Mouse (Mus musculus) heart, adult 2 months (tissue): ENCODE results near the gene Odf3l2. TPM values are rescaled to one million over a fixed set of nuclear protein-coding genes. Genes with fewer than 3 reads are reported as not detected.
A peak's percentile ranks its signal among the peaks of the same experiment; 100 is the strongest.

Source experiments
- DNase-seq, 2 experiments: peaks; one replicate each; pipeline ENCODE4 v3.0.0; 2021
- H3K27ac ChIP-seq: fragments of 200-600 bp; 2 replicates; pipeline ENCODE4 v1.8.1; 2022
- H3K27me3 ChIP-seq: fragments of 200-500 bp; 2 replicates; pipeline ENCODE4 v1.6.1; 2012; ENCODE audit warnings: mild to moderate bottlenecking, low read length, inconsistent platforms, mixed read lengths; ENCODE audit not compliant: control insufficient read depth, insufficient read depth
- H3K36me3 ChIP-seq: fragments of 200-500 bp; 2 replicates; pipeline ENCODE4 v1.6.1; 2012; ENCODE audit warnings: low read length, inconsistent platforms; ENCODE audit not compliant: control insufficient read depth, insufficient read depth
- H3K4me1 ChIP-seq: fragments of 200-500 bp; 2 replicates; pipeline ENCODE4 v1.6.1; 2011; ENCODE audit warnings: low read length; ENCODE audit not compliant: control insufficient read depth, insufficient read depth
- H3K4me3 ChIP-seq: fragments of 200-600 bp; 2 replicates; pipeline ENCODE4 v1.8.1; 2022
- H3K79me2 ChIP-seq: fragments of 200-500 bp; replicated peaks from 2 replicates; pipeline ENCODE4 v1.6.1; 2012; ENCODE audit warnings: mild to moderate bottlenecking, inconsistent platforms, low read length, moderate library complexity, mixed read lengths; ENCODE audit not compliant: control insufficient read depth, insufficient read depth
- H3K9ac ChIP-seq: fragments of 200-500 bp; 2 replicates; pipeline ENCODE4 v1.6.1; 2012; ENCODE audit warnings: low read depth, mild to moderate bottlenecking, control low read depth, inconsistent platforms, low read length, mixed read lengths
- CTCF ChIP-seq: fragments of 200-600 bp; IDR thresholded peaks from 2 replicates; pipeline ENCODE4 v1.8.1; 2022; ENCODE audit warnings: antibody characterized with exemption, mild to moderate bottlenecking, moderate library complexity
- EP300 ChIP-seq: fragments of 200-500 bp; IDR thresholded peaks from 2 replicates; pipeline ENCODE4 v1.6.1; 2011; ENCODE audit warnings: low read depth, low read length, control low read depth; ENCODE audit not compliant: insufficient read depth
- POLR2A ChIP-seq: fragments of 200-500 bp; IDR thresholded peaks from 2 replicates; pipeline ENCODE4 v1.6.1; 2011; ENCODE audit warnings: mild to moderate bottlenecking, low read depth, low read length, control low read depth; ENCODE audit not compliant: insufficient read depth
- WGBS: fragments of 180-500 bp; shearing (Covaris S2); methylation state at CpG from one replicate; pipeline ENCODE4 v1.1.7; 2018; 5-methylcytosine and 5-hydroxymethylcytosine counted together
- intact Hi-C: fragments of 180-260 bp; cut with DNase I; formaldehyde crosslinking; loops from one replicate; pipeline ENCODE4 v1.15.1; 2025
- polyA plus RNA-seq: library from polyadenylated mRNA; depleted of rRNA; stranded (reverse); fragments of >200 nt; gene quantifications from 2 replicates; pipeline ENCODE4 v1.2.3, GENCODE M21; 2012
- total RNA-seq, 2 experiments: library from RNA; stranded (reverse); gene quantifications; 2 replicates each; pipeline ENCODE4 v1.2.3; 2021

The Odf3l2 gene
- total and polyA plus RNA-seq, 3 experiments: not detected

GRCm38 (mm10) chr10:79682916-79683582, 37.5 kb upstream of the Odf3l2 start:
- WGBS: 2% methylated on average over 10 of the region's 10 CpGs
- H3K27ac ChIP-seq: peak overlapping the region; percentile 87
- peak; percentile 70 to 76 for DNase-seq
- H3K79me2 ChIP-seq: peaks cover 4% of the 10 kb centered on the region; the same call in 1 of the 2 replicates
- H3K9ac ChIP-seq: peak overlapping the region; percentile 82
- TF ChIP-seq POLR2A (0 out of 2 replicates have a peak, but pooled peaks have one; percentile 36), EP300 (no peak), CTCF (peak; percentile 56)
- H3K4me1 ChIP-seq: peaks cover 25% of the 10 kb centered on the region
- intact Hi-C loops: no loop called here
- H3K27me3 ChIP-seq: no peaks in the 10 kb centered on the region
- peak overlapping the region; percentile 87 for H3K4me3 ChIP-seq
- H3K36me3 ChIP-seq: peaks cover 16% of the 10 kb centered on the region

- WGBS: under 1% methylated on average over 10 of the region's 10 CpGs
- Histone ChIP-seq H3K4me3 (peak overlapping the region; percentile 87), H3K4me1 (peaks cover 23% of the 10 kb centered on the region), H3K27ac (peak overlapping the region; percentile 87), H3K36me3 (peaks cover 15% of the 10 kb centered on the region), H3K9ac (peak overlapping the region; percentile 82), H3K27me3 (no peaks in the 10 kb centered on the region), H3K79me2 (peaks cover 4% of the 10 kb centered on the region; the same call in 1 of the 2 replicates)
- TF ChIP-seq EP300: no peak
- no peak for TF ChIP-seq POLR2A
- no peak for TF ChIP-seq CTCF
- intact Hi-C loops: no loop called here
- peak; percentile 40 to 54 for DNase-seq
Measured at GRCm38 (mm10) chr10:79682551-79682915, 37.0 kb upstream of the Odf3l2 start.

DNA sequence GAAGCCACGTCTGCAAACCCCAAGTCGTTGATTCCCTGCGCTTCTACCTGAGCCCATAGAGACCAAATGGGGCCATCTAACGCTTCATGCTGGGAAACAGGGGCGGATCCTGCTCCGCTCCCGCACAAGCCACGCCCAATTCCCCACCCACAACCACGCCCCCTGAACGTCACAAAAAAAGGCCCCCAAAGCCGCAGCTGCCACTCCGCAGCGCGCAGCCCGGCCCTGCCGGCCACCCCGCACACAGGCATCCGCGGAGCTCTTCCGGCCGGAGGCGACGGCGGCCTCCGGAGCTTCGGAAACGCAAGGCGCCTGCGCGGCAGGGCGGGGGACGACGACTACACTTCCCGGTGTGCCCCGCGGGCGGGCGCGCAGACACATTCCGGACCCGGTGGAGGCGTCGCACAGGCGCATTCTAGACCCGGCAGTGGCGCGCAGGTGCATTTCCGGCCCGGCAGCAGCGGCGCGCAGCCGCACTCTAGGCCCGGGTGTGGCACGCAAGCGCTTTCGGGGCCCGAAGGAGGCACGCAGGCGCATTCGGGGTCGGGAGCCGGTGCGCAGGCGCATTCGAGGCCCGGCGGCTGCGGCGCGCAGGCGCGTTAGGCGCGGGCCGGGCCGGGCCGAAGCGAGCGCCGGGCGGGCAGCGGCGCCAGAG, 36.2 kb upstream of the Odf3l2 start, which contains the start of gene Cdc34:
TSS of gene Cdc34 (plus strand) at position 605 of the 655 bp plus-strand sequence.
- peak within 1 kb of the TSS; percentile 87 for H3K4me3 ChIP-seq
- peaks cover 4% of the 10 kb centered on the region; the same call in 1 of the 2 replicates for H3K79me2 ChIP-seq
- H3K9ac ChIP-seq: peak within 1 kb of the TSS; percentile 82
- peak within 1 kb of the TSS; percentile 87 for H3K27ac ChIP-seq
- peak; percentile 99 to 100 for DNase-seq
- under 1% methylated on average over 83 of the region's 84 CpGs for WGBS
- TF ChIP-seq POLR2A (peak; percentile 94), EP300 (peak; percentile 14; the same call in 1 of the 2 replicates), CTCF (peak; percentile 60)
- intact Hi-C loops: loop anchor here (1.0 kb wide), 1 partner anchor 12 kb away; the partner anchor contains the start of gene Tpgs1
- peaks cover 21% of the 10 kb centered on the region for H3K4me1 ChIP-seq
- no peaks in the 10 kb centered on the region for H3K27me3 ChIP-seq
- H3K36me3 ChIP-seq: peaks cover 9% of the 10 kb centered on the region; the same call in 1 of the 2 replicates

- no peak for TF ChIP-seq POLR2A
- TF ChIP-seq EP300: no peak
- TF ChIP-seq CTCF: no peak
- intact Hi-C loops: loop anchor here (1.0 kb wide), 1 partner anchor 12 kb away; the partner anchor contains the start of gene Tpgs1
- no peak for DNase-seq
- peak overlapping the region; percentile 53 for H3K4me3 ChIP-seq
- H3K9ac ChIP-seq: peak overlapping the region; percentile 37
- peaks cover 18% of the 10 kb centered on the region for H3K4me1 ChIP-seq
- WGBS: 38% methylated on average over 11 of the region's 11 CpGs
- peak overlapping the region; percentile 87 for H3K27ac ChIP-seq
- H3K36me3 ChIP-seq: peaks cover 5% of the 10 kb centered on the region; the same call in 1 of the 2 replicates
- no peaks in the 10 kb centered on the region for H3K27me3 ChIP-seq
- peaks cover 4% of the 10 kb centered on the region; the same call in 1 of the 2 replicates for H3K79me2 ChIP-seq
Measured at GRCm38 (mm10) chr10:79680606-79681495, 35.3 kb upstream of the Odf3l2 start.

- Histone ChIP-seq H3K27ac (no peak overlapping the region), H3K4me3 (no peak overlapping the region), H3K79me2 (no peaks in the 10 kb centered on the region), H3K9ac (no peak overlapping the region), H3K27me3 (no peaks in the 10 kb centered on the region), H3K4me1 (peaks cover under 1% of the 10 kb centered on the region; the same call in 1 of the 2 replicates), H3K36me3 (no peaks in the 10 kb centered on the region)
- no peak for TF ChIP-seq EP300
- intact Hi-C loops: no loop called here
- WGBS: 66% methylated on average over 44 of the region's 44 CpGs
- no peak for DNase-seq
Measured at GRCm38 (mm10) chr10:79675346-79676035, 30.0 kb upstream of the Odf3l2 start.
